Mouse (Mus musculus) kidney, adult 2 months (tissue): ENCODE data around the gene Polr3e.

Experiments used
- CTCF ChIP-seq: fragments of 200-500 bp; conservative IDR thresholded peaks from 2 replicates; pipeline ENCODE4 v1.5.1; 2011; ENCODE audit warnings: low read depth, mild to moderate bottlenecking, control low read depth, low read length, moderate library complexity, mixed read lengths; ENCODE audit not compliant: insufficient read depth, insufficient read length
- POLR2A ChIP-seq: fragments of 200-500 bp; IDR thresholded peaks from one replicate; pipeline ENCODE4 v1.6.1; 2011; ENCODE audit warnings: low read depth, low read length, control low read depth

DNA sequence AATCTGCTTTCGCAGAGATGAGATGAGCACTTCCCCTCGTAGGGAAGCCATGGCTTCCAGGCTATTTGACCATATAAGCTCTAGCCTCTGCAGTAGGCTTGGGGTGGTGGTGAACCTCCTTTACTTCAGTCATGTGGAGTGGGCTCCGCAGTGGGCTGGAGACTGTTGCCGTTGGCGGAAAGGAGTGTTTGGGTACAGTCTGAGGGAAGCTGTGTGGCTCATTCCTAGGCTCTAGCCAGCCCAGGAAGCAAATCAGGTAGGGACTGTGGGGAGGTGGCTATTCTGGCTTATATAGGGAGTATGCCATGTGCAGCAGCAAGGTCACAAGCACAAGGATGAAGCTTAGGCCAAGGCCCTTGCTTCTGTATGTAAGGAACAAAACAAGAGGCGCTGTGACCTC lies 23.7 kb downstream of the Polr3e start:
- TF ChIP-seq CTCF (no peak), POLR2A (no peak)
